Mouse (Mus musculus): Measurements from ENCODE around the gene Siglec1.
A peak's percentile ranks its signal among the peaks of the same experiment; 100 is the strongest.

The Siglec1 gene

DNA sequence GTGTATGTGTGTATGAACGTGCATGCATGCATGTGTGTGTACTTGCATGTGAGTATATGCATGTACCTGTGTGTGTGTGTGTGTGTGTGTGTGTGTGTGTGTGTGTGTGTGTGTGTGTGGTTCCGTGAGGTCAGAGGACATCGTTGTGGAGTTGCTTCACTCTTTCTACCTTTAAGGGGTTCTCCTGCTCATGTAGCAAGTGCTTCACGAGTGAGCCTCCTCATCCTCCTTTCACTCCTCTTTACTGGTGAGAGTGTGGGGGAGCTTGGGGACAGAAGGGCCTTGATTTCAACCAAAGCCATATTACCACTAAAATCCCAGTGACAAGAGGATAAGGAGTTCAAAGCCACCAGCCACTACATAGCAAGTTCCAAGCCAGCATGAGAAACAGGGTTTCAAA is 10.5 kb upstream of the Siglec1 start:
- DNase-seq (ENCODE audit: low spot score in 2 of 2): no peak

- peak; percentile 77 to 88 for DNase-seq (ENCODE audit: low spot score in 2 of 2)
Measured at GRCm38 (mm10) chr2:131096101-131096795, 9.7 kb upstream of the Siglec1 start.

DNA sequence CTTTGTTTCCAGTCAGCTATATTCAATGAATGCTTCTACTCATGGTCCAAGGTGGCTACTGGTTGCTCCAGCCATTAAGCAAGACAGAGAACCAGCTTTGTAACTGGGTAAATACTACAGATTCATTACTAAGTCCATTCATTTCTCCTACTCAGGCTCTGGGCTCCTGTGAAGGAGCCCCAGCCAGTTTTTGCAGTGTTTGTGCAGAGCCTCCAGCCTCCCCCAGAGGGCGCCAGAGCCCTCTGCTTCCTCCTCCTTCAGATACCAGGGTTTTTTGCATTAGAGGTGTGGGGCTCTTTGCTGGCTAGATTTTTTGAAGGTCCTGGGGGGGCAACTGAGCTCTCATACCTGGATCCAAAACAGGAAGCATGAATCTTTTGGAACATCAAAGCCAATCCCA is 8.3 kb upstream of the Siglec1 start:
- DNase-seq (ENCODE audit: low spot score in 2 of 2): peak; percentile 65 to 85

- DNase-seq (ENCODE audit: low spot score in 2 of 2): no peak
Measured at GRCm38 (mm10) chr2:131093577-131093976, 7.0 kb upstream of the Siglec1 start.

- peak; percentile 56 to 81 for DNase-seq (ENCODE audit: low spot score in 2 of 2)
Measured at GRCm38 (mm10) chr2:131090852-131091251, 4.3 kb upstream of the Siglec1 start.

GRCm38 (mm10) chr2:131089634-131090033 is 3.1 kb upstream of the Siglec1 start:
- DNase-seq (ENCODE audit: low spot score in 2 of 2): peak in 1 of 2 experiments; percentile 60

- no peak for DNase-seq (ENCODE audit: low spot score in 2 of 2)
Measured at GRCm38 (mm10) chr2:131088581-131088980, 2.0 kb upstream of the Siglec1 start.

GRCm38 (mm10) chr2:131084206-131084605 is 2.4 kb downstream of the Siglec1 start:
- no peak for DNase-seq (ENCODE audit: low spot score in 2 of 2)

DNA sequence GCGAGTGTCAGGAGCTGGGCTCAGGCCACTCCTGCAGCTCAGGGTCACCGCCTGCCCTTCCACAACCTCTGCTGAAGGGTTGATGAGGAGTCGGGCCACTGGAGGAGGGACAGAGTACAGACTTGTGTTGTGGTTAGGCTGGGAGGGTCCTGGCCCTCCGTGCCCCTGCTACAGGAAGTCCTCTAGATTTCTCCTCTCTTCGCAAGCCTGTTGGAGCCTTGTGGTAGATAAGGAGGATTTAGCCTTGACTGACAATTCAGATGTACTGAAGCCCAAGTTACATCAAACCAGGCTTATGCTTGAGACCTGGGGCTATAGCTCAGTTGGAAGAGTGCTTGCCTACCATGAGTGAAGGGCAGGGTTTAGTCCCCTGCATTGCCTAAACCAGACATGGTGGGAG is 6.1 kb downstream of the Siglec1 start:
- no peak for DNase-seq (ENCODE audit: low spot score in 2 of 2)

GRCm38 (mm10) chr2:131072536-131072935 is 14.0 kb downstream of the Siglec1 start:
- no peak for DNase-seq (ENCODE audit: low spot score in 2 of 2)

DNA sequence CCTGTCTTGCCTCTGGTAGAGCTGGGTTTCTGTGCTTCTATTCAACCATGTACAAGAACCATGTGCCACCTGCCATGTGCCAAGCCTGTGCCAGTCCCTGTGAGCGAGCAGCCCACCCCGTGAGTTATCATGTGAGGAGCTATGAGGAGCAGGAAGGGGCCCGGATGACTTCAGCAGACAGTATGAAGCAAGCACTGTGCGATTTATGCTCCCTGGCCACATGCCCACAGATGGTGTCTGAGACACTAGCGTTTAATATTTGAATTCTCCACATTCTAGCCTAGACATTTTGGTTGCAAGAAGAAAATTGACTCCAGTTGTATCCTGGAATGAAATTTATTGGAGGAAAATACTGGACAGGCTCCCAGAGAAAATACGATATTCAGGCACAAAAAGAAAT is 19.1 kb downstream of the Siglec1 start:
- no peak for DNase-seq (ENCODE audit: low spot score in 2 of 2)

GRCm38 (mm10) chr2:131066342-131066741 is 20.2 kb downstream of the Siglec1 start:
- no peak for DNase-seq (ENCODE audit: low spot score in 2 of 2)

DNA sequence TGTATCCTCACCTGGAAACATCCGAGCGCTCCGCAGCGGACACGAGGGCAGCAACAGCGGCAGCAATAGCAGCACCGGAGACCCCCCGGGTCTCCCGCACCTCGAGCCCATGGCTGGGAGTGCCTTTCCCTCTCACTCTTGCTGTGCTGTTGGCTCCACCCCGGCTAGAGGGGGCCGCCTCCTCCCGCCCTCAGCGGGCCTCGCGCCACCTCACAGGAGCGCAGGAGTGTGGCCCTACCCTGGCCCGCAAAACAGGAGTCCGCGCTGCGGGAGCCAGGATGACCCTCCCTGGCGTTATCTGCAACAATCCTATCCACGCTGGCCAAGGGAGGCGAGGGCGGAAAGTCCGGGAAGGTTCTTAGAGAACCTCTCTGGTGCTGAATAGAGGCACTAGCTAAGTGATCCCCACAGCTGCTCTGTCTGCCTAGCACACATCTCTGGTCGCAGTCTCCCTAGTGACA is 23.1 kb downstream of the Siglec1 start, which contains the start of gene Adam33:
Gene Adam33, minus strand, starts transcription at position 411 of the 461 bp plus-strand sequence.
- no peak for DNase-seq (ENCODE audit: low spot score in 2 of 2)

GRCm38 (mm10) chr2:131061607-131062006 is 25.0 kb downstream of the Siglec1 start:
- no peak for DNase-seq (ENCODE audit: low spot score in 2 of 2)

DNA sequence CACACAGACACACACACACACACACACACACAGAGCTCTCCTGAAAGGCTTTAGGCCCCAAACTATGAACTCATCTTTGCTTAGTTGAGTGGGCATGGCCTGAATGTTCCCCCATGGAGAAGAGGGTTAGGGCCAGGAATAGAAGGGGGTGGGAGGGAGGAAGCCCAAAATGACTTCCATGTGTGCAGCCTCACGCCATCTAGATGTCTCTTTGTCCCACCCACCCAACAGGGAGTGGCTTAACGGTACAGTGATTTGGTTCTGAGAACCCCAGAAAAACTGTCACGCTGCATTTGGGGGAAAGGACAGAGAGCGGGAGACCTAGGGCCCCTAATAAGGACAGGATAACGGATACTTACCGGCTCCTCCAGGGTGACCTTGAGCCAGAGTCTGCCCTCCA is 25.8 kb downstream of the Siglec1 start:
- DNase-seq (ENCODE audit: low spot score in 2 of 2): no peak

- peak; percentile 62 to 74 for DNase-seq (ENCODE audit: low spot score in 2 of 2)
Measured at GRCm38 (mm10) chr2:131059781-131060540, 26.6 kb downstream of the Siglec1 start.

GRCm38 (mm10) chr2:131059377-131059776 is 27.2 kb downstream of the Siglec1 start:
- peak; percentile 80 to 83 for DNase-seq (ENCODE audit: low spot score in 2 of 2)

GRCm38 (mm10) chr2:131058672-131059071 is 27.9 kb downstream of the Siglec1 start:
- DNase-seq (ENCODE audit: low spot score in 2 of 2): no peak

- no peak for DNase-seq (ENCODE audit: low spot score in 2 of 2)
Measured at GRCm38 (mm10) chr2:131056191-131056590, 30.4 kb downstream of the Siglec1 start.

GRCm38 (mm10) chr2:131055631-131056030 is 30.9 kb downstream of the Siglec1 start:
- DNase-seq (ENCODE audit: low spot score in 2 of 2): peak in 1 of 2 experiments; percentile 28

GRCm38 (mm10) chr2:131054646-131055264 is 31.8 kb downstream of the Siglec1 start:
- DNase-seq (ENCODE audit: low spot score in 2 of 2): no peak

DNA sequence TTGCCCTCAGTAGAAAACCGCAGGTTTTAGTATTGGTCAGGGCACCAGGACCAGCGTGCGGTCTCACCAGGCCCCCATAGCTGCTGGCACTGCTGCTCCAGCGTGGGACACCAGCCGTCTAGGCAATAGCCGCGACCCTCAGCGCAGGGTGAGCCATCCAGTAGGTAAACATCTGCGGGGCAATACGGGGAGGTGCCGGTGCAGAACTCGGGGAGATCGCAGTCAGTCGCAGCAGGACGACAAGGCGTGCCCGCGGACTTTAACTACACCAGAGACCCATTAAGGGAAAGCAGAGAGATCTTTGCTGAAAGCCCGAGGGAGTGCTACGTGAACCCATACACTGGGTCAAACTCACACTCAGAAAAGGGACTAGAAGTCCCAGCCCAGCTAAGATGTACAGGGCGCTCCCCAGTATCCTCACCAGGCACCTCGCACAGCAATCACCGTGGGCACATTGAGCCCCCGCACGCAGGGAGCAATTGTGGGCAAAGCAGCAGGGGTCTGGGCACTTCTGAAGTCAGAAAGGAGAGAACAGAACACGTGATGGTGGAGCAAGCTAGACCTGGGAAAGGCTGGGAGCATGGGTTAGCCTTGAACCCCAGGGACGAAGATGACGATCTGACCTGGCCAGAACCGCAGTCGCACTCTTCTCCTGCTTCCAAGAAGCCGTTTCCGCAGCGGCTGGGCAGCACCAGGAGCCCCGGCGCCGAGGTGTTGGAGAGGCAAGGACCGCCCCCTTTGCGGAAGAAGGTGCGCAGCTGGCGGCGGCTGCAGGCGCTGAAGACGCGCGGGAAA is 32.5 kb downstream of the Siglec1 start:
- no peak for DNase-seq (ENCODE audit: low spot score in 2 of 2)

Measured in heart, adult 9 months (tissue).